Mouse (Mus musculus): ENCODE data around the gene Inf2. TPM values are rescaled to one million over a fixed set of nuclear protein-coding genes. Genes with fewer than 3 reads are reported as not detected.

Inf2 gene
- total and polyA plus RNA-seq, 3 experiments, result 13.9 to 131 (median 36.6) TPM

DNA sequence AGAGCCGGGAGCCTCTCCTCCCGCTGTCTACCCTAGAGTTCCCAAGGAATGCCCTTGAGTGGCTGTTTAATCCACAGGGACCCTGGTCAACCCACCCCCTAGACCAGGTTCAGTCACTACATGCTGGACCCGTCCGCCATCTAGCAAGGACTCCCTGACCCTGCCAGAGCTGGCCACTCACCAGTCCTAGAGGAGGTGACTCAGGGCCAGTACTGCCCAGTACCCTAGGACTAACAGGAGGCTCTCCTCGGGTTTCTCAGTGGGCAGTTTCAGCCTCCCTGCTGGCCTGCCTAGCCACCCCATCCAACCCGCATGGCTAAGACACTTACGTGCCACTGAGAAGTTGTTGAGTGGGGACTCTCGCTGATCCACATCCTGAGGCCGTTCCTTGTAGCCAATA lies 73.3 kb downstream of the Inf2 start:
- Histone ChIP-seq H3K27me3 (replicated peaks) (no peaks in the 10 kb centered on the region), H3K4me2 (ENCODE audit: insufficient read depth, low read depth, poor library complexity, severe bottlenecking) (no peak overlapping the region), H3K36me3 (replicated peaks in 1 of 2; ENCODE audit: control insufficient read depth in 1 of 2, insufficient read depth in 1 of 2, low read length in 1 of 2) (peaks cover 81 to 99% of the 10 kb centered on the region in 2 experiments), H3K27ac (ENCODE audit: insufficient read depth, low read depth) (no peak overlapping the region), H3K4me1 (ENCODE audit: control insufficient read depth in 1 of 2, insufficient read depth in 2 of 2) (peaks cover 0 to 12% of the 10 kb centered on the region in 2 experiments; a peak in 1 of 4 replicates), H3K79me2 (replicated peaks; ENCODE audit: control insufficient read depth, extremely low read depth, insufficient read depth, poor library complexity, severe bottlenecking) (no peaks in the 10 kb centered on the region; the same call in 1 of the 2 replicates), H3K4me3 (replicated peaks in 1 of 3; ENCODE audit: low read depth in 2 of 3, low read length in 2 of 3, poor library complexity in 1 of 3) (no peak overlapping the region), H3K9me3 (replicated peaks; ENCODE audit: low read length) (no peaks in the 10 kb centered on the region), H3K9ac (ENCODE audit: insufficient read depth, low read depth) (no peak overlapping the region)
- DNase-seq (ENCODE audit: extremely low read depth), result no peak
- TF ChIP-seq RAD21 (IDR thresholded peaks at IDR 0.05; ENCODE audit: low read depth, low read length) (no peak), MAZ (IDR thresholded peaks at IDR 0.05; ENCODE audit: low read depth, low read length) (no peak), IRF4 (IDR thresholded peaks at IDR 0.05; ENCODE audit: low read depth, low read length) (no peak), NRF1 (IDR thresholded peaks at IDR 0.05; ENCODE audit: low read depth, low read length) (no peak), ELF1 (IDR thresholded peaks at IDR 0.05; ENCODE audit: low read depth, low read length) (no peak), KAT2A (IDR thresholded peaks at IDR 0.05; ENCODE audit: insufficient replicate concordance, low read length) (no peak), RCOR1 (conservative IDR thresholded peaks at IDR 0.05; ENCODE audit: low read depth, low read length) (no peak), JUND (conservative IDR thresholded peaks at IDR 0.05; ENCODE audit: low read depth, low read length) (no peak), ETS1 (conservative IDR thresholded peaks at IDR 0.05; ENCODE audit: low read depth, low read length) (no peak), JUN (IDR thresholded peaks at IDR 0.05; ENCODE audit: insufficient read depth, low read depth, low read length) (no peak), MAX (IDR thresholded peaks at IDR 0.05; ENCODE audit: low read length) (no peak), E2F4 (IDR thresholded peaks at IDR 0.05; ENCODE audit: insufficient replicate concordance, low read depth, low read length) (no peak), NELFE (IDR thresholded peaks at IDR 0.05; ENCODE audit: low read depth, low read length) (no peak), MAFK (IDR thresholded peaks at IDR 0.05; ENCODE audit: insufficient replicate concordance, low read length) (no peak), CTCF (conservative IDR thresholded peaks at IDR 0.05 in 1 of 2, IDR thresholded peaks at IDR 0.05 in 1 of 2; ENCODE audit: low read depth in 2 of 2, low read length in 2 of 2) (no peak), HCFC1 (IDR thresholded peaks at IDR 0.05; ENCODE audit: low read depth, low read length) (no peak), SMC3 (IDR thresholded peaks at IDR 0.05; ENCODE audit: low read depth, low read length) (no peak), ZNF384 (IDR thresholded peaks at IDR 0.05; ENCODE audit: low read depth, low read length) (no peak), CHD1 (IDR thresholded peaks at IDR 0.05; ENCODE audit: low read depth, low read length) (no peak), SIN3A (IDR thresholded peaks at IDR 0.05; ENCODE audit: low read length) (no peak)
- dilution Hi-C loops (cut with MboI; ENCODE audit: extremely low pct_ligation_motif_present, extremely low pct_unique_long_range_greater_than_20kb, low sequenced_read_pairs), result no loop called here
- in situ Hi-C loops (cut with MboI; ENCODE audit: low pct_ligation_motif_present, low pct_unique_long_range_greater_than_20kb, low sequenced_read_pairs), result no loop called here

DNA sequence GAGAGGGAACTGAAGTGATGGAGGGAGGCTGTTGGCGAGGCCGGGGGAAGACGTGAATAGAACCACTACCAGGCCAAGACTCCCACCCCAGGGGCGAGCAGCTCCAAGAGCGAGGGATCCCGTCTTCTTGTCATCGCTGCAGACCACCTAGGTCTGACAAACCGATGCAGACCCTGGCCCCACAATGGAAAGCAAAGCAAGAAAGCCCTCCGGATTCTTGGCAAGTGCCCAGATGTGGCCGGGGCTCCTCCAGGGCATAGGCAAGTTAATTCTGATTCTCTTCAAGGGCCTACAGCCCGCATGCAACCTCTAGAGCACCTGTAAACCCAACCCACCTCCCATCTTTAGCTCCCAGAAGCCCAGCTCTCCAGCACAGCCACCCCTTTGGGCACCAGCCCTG lies 74.7 kb downstream of the Inf2 start:
- in situ Hi-C loops (cut with MboI; ENCODE audit: low pct_ligation_motif_present, low pct_unique_long_range_greater_than_20kb, low sequenced_read_pairs), result no loop called here
- H3K27me3 ChIP-seq (replicated peaks), result no peaks in the 10 kb centered on the region
- TF ChIP-seq ZMIZ1 (IDR thresholded peaks at IDR 0.05; ENCODE audit: low read depth, low read length), result no peak
- TF ChIP-seq ELF1 (IDR thresholded peaks at IDR 0.05; ENCODE audit: low read depth, low read length), result no peak
- no peak for TF ChIP-seq ZKSCAN1 (IDR thresholded peaks at IDR 0.05; ENCODE audit: borderline replicate concordance, low read depth, low read length)
- TF ChIP-seq POLR2A (IDR thresholded peaks at IDR 0.05; ENCODE audit: low read depth, low read length), result no peak
- TF ChIP-seq CHD2 (IDR thresholded peaks at IDR 0.05; ENCODE audit: low read length), result no peak
- no peak for TF ChIP-seq IRF4 (IDR thresholded peaks at IDR 0.05; ENCODE audit: low read depth, low read length)
- H3K4me1 ChIP-seq (ENCODE audit: control insufficient read depth in 1 of 2, insufficient read depth in 2 of 2), result peaks cover 0 to 20% of the 10 kb centered on the region in 2 experiments; a peak in 2 of 4 replicates
- peaks cover 80 to 99% of the 10 kb centered on the region in 2 experiments for H3K36me3 ChIP-seq (replicated peaks in 1 of 2; ENCODE audit: control insufficient read depth in 1 of 2, insufficient read depth in 1 of 2, low read length in 1 of 2)
- dilution Hi-C loops (cut with MboI; ENCODE audit: extremely low pct_ligation_motif_present, extremely low pct_unique_long_range_greater_than_20kb, low sequenced_read_pairs), result no loop called here
- no peak overlapping the region for H3K9ac ChIP-seq (ENCODE audit: insufficient read depth, low read depth)
- H3K27ac ChIP-seq (ENCODE audit: insufficient read depth, low read depth), result no peak overlapping the region
- no peak overlapping the region for H3K4me2 ChIP-seq (ENCODE audit: insufficient read depth, low read depth, poor library complexity, severe bottlenecking)
- H3K79me2 ChIP-seq (replicated peaks; ENCODE audit: control insufficient read depth, extremely low read depth, insufficient read depth, poor library complexity, severe bottlenecking), result no peaks in the 10 kb centered on the region; the same call in 1 of the 2 replicates
- no peaks in the 10 kb centered on the region for H3K9me3 ChIP-seq (replicated peaks; ENCODE audit: low read length)
- DNase-seq (ENCODE audit: extremely low read depth), result no peak
- H3K4me3 ChIP-seq (replicated peaks in 1 of 3; ENCODE audit: low read depth in 2 of 3, low read length in 2 of 3, poor library complexity in 1 of 3), result no peak overlapping the region

Measured in CH12.LX (cell line).